Mouse (Mus musculus) heart, postnatal 14 days (tissue): Measurements from ENCODE around the gene Gm42669. TPM values are rescaled to one million over a fixed set of nuclear protein-coding genes. Genes with fewer than 3 reads are reported as not detected.

ENCODE experiments used
- DNase-seq, 2 experiments: peaks; one replicate each; pipeline ENCODE4 v3.0.0; 2021 to 2022
- intact Hi-C: fragments of 180-260 bp; cut with DNase I; formaldehyde crosslinking; loops from one replicate; pipeline ENCODE4 v1.15.1; 2025
- long read RNA-seq, 2 experiments: library from polyadenylated mRNA; stranded (forward); transcript quantifications; one replicate each; pipeline ENCODE4 v2.0.0; 2021
- total RNA-seq, 2 experiments: library from RNA; stranded (reverse); gene quantifications; 2 replicates each; pipeline ENCODE4 v1.2.3; 2021

Gm42669 gene
- total RNA-seq = under 1 TPM; 0.07 to 0.12 TPM
- long read RNA-seq, experiment 1 = 0 reads
- long read RNA-seq, experiment 2 = 0 reads

DNA sequence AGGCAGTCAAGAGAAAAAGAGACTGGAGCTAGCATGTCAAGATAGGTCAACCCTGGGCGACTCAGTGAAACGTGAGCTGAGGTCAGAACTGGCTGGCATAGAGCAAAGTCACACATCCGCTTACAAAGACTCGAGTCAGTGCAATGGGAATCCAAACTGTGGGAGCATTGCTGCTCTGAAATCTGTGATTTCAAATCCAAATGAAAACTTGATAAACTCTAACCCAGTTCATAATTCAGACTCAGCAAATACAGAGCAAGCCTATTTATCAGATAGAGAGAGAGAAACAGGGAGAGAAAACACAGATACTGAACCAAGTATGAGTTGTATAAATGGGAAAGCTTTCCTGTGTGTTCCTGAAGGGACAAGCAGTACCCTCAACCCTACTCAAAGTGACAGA lies at the start of gene Gm42669:
TSS of gene Gm42669 (plus strand) at position 301 of the 400 bp plus-strand sequence.
- intact Hi-C loops = no loop called here
- no peak for DNase-seq

- intact Hi-C loops = no loop called here
- no peak for DNase-seq
Observed at GRCm38 (mm10) chr5:107462147-107463076, 45.0 kb upstream of the Gm42669 start.

- intact Hi-C loops = no loop called here
- DNase-seq = no peak
Observed at GRCm38 (mm10) chr5:107466501-107466900, 40.9 kb upstream of the Gm42669 start.

- no peak for DNase-seq
- intact Hi-C loops = no loop called here
Observed at GRCm38 (mm10) chr5:107467098-107467497, 40.3 kb upstream of the Gm42669 start.

DNA sequence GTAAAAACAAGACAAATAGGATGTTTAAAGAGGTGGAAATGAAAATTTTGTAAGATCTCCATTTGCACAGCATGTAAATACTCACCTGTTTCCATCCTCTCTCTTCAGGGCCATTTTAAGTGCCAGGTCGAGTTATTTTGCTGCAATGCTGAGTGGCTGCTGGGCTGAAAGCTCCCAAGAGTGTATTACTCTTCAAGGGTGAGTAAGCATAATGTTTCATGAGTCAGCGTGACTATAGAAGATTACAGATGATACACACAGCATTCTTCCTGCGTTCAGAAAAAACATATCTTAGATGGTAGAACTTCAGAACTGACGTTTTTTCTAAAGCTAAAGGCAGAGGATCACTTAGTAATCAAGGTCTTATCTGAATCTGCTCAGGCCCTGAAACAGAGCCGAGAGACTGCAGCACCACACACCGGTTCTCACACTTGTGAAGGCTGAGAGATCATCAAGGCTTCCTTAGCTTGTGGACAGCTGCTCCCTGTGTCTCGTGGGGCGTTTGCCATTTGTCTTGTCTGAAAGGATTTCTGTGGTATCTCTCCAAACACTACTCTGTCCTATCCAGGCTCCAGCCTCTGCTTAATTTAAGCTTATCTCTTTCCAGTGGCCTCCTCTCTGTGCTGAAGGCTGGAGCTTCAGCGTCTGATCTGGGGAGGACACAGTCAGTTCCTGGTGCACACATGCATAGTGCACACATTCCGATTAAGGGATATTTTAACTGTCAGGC lies 36.7 kb upstream of the Gm42669 start:
- DNase-seq = no peak
- intact Hi-C loops = no loop called here

- DNase-seq = no peak
- intact Hi-C loops = no loop called here
Observed at GRCm38 (mm10) chr5:107480194-107480593, 27.2 kb upstream of the Gm42669 start.

- intact Hi-C loops = no loop called here
Observed at GRCm38 (mm10) chr5:107488996-107489395, 18.4 kb upstream of the Gm42669 start.

DNA sequence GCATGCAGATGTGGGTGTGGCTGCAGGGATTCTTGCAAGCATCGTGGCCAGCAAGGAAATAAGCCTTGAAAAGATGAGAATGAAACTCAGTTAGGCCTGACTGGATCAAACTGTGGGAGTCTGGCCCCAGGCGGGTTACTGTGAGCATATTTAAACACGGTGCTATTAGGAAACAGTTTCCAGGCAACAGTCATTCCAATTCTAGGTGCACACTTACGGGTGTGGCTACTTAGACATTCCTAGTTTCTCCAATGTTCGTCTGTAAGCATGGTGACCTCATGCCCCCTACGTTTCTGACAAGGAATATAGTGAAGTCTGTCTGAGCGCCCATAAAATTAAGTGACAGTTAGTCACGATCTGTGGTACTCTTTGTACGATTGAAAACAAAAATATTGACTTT lies 16.4 kb upstream of the Gm42669 start:
- intact Hi-C loops = no loop called here
- DNase-seq = no peak

More at GRCm38 (mm10) chr5:107488996-107489395, 18.4 kb upstream of the Gm42669 start:
- DNase-seq = no peak

DNA sequence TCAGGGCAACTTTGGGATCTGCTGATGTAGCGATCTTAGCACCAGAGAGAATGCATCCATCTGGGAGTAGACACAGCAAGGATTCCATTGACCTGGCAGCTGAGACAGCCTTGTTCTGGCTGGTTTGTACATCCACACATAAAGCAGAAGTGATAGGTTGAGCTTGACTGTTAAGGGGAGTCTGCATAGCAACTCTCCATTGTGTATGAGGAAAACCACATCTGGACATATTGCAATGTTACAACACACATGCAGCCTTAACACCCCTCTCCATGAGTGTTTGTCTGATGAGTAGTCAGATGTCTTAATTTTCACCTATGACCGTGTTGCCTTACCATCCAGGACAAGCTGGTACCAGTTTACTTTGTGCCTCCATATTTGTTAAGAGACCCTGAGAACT lies 14.9 kb upstream of the Gm42669 start:
- intact Hi-C loops = no loop called here
- DNase-seq = no peak

GRCm38 (mm10) chr5:107494759-107495158 lies 12.7 kb upstream of the Gm42669 start:
- DNase-seq = no peak
- intact Hi-C loops = no loop called here

DNA sequence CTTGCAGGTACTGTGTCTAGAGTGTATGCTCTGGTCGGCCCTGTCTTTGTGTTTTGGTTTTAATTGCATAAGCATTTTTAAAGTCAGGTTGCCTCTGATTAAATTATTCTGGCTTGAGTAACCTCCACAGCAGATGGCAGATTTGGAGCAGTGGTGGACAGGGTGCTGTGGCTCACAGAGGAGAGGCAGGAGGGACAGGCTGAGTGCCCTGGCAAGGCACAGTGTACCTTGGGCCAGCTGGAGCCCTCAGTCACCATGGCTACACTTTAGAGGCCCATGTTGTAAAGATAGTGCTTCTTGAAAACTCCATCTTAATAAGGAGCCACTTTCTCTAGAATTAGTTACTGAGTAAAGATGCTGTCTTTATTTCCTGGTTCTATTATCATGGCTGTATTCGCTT lies 11.4 kb upstream of the Gm42669 start:
- DNase-seq = no peak
- intact Hi-C loops = no loop called here

DNA sequence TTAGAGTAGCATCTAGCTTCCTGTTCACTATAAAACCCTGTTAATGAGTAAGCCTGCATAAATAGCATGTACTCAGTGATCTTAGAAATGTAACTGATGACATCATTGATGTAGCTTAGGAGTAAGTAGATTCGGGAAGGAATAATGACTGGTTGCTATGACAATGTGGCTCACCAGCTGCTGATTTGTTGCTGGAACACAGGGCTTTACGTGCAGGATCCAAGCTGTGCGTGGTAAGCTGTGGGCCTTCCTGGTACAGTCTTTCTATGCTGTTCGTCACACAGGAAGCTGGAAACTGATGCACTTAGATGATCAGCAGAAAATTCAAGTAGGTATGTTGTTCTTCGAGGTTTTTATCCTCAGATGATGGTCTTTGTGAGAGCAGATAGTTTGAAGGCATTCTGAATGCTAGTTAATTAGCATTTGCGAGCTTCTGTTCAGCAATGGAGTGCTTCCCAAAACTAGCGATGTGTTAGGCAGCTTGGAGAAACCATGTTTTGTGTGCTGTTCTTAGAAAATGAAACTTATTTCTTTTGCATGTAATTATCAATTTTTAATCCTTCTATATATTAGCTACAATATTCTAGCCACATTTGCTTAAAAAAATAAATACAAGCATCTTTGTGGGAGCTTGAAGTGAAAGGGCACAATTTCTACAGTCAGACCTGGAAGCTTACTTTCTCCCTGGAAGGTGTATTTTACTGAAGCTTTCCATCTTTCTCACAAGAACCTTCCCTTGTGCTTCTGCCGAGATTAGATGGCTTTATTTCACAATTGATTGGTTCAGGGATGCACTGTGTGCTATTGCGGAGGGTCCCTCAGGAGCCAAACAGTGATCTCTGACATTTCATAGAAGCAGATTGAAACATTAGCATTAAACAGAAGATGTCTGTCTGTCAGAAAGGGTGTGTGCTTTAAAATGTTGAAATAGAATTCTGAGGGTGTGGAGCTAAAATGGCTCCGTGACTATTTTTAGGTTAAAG lies 9.6 kb upstream of the Gm42669 start:
- intact Hi-C loops = no loop called here
- no peak for DNase-seq

- intact Hi-C loops = no loop called here
- DNase-seq = no peak
Observed at GRCm38 (mm10) chr5:107498806-107499310, 8.6 kb upstream of the Gm42669 start.

DNA sequence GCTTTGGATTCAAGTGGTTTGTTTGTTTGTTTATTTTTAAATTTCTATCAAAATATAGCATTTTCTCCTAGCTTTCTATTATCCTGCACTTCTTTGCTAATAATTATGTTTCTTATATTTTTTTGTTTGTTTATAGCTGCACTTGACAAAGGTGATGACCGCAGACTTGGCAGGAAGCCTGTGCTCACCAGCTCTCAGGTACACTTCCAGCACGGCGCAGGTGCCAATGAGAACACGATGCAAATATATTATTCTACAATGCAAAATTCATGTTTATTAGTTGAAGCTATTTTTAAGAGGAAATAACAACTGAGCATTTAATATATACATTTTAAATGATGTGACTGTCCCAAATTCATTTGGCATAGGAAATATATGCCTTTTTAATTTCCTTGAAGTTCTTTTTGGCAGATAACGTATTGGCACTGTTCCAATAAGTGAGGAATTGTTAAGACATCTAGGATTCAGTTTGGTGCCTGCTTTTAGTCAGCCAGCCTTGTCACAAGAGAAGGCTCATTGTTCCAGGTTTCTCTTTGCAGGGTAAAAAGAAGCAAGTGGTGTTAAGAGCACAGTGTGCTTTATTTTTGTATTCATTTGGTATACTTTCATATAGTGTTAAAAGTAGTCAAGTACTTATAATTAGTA lies 7.4 kb upstream of the Gm42669 start:
- intact Hi-C loops = no loop called here
- DNase-seq = no peak

DNA sequence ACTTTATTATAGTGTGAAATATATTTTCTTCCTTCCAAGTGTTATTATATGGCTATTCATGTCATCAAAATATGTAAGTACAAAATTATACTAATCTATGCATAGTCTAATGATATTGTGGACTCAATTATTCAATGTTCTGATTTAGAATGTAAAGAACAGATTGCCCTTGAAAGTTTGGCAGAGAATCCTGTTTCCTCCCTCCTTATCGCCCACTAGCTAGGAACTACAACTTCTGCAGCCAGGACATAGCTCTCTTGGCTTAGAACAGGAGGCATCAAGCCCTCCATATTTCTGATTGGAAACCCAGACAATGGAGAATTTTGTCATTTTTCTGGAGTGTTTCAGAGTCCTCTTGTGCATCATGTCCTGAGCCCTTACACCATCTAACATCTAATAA lies 6.7 kb upstream of the Gm42669 start:
- no peak for DNase-seq
- intact Hi-C loops = no loop called here

GRCm38 (mm10) chr5:107510503-107510902 lies 3.1 kb downstream of the Gm42669 start:
- DNase-seq = no peak
- intact Hi-C loops = loop anchor here (5.0 kb wide), 1 partner anchor 163 kb away; no protein-coding TSS in a partner anchor

GRCm38 (mm10) chr5:107511326-107511725 lies 3.9 kb downstream of the Gm42669 start:
- intact Hi-C loops = loop anchor here (5.0 kb wide), 1 partner anchor 164 kb away; no protein-coding TSS in a partner anchor
- DNase-seq = no peak

- intact Hi-C loops = loop anchor here (5.0 kb wide), 1 partner anchor 166 kb away; no protein-coding TSS in a partner anchor
- DNase-seq = peak; percentile 40 to 52
Observed at GRCm38 (mm10) chr5:107513583-107513982, 6.2 kb downstream of the Gm42669 start.

DNA sequence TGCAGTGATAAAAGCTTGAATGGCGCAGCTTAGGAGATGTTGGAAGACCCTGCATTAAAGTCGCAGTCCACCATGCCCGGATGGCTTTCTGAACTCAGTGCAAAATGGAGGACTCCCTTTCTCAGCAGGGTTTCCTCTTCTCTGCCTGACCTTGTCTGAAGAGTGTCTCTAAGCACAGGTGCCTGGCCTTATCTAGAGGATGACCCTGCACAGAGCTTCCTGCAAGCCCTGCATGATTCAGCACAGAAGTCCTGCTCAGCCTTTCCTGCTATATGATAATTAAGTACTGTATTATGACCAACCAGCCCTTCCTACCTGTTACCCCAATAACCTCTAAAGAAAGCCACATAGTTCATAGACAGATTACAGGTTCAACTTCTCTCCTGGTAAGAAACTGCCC lies 8.0 kb downstream of the Gm42669 start:
- no peak for DNase-seq
- intact Hi-C loops = no loop called here
